Mouse (Mus musculus): Measurements from ENCODE around the gene Rrp1b. TPM values are rescaled to one million over a fixed set of nuclear protein-coding genes. Genes with fewer than 3 reads are reported as not detected.
"Not testable (repeated sequence)": the region's sequence is repeated elsewhere in the genome, so short reads cannot be mapped to it uniquely, and the experiment has no call there.

Rrp1b gene
- total and polyA plus RNA-seq, 3 experiments: 4.8 to 10.3 (median 7.9) TPM

- H3K4me1 ChIP-seq (ENCODE audit: control insufficient read depth, insufficient read depth, low read length): no peaks in the 10 kb centered on the region
- intact Hi-C loops (cut with DNase I): no loop called here
- no peak overlapping the region for H3K4me3 ChIP-seq
- no peaks in the 10 kb centered on the region for H3K36me3 ChIP-seq (ENCODE audit: control insufficient read depth, insufficient read depth, low read length)
- no peaks in the 10 kb centered on the region for H3K79me2 ChIP-seq (replicated peaks; ENCODE audit: control insufficient read depth, insufficient read depth, low read length)
- WGBS: 32% methylated on average over 2 of the region's 2 CpGs
- DNase-seq: no peak
- no peak overlapping the region for H3K27ac ChIP-seq
- TF ChIP-seq EP300 (IDR thresholded peaks at IDR 0.05; ENCODE audit: insufficient read depth, low read depth, low read length) (no peak), CTCF (IDR thresholded peaks at IDR 0.05) (no peak), POLR2A (IDR thresholded peaks at IDR 0.05; ENCODE audit: insufficient read depth, low read depth, low read length) (no peak)
- H3K9ac ChIP-seq (ENCODE audit: low read depth, low read length): no peak overlapping the region
- H3K27me3 ChIP-seq (ENCODE audit: control insufficient read depth, insufficient read depth, low read length): no peaks in the 10 kb centered on the region
Observed at GRCm38 (mm10) chr17:32063654-32064053, 27.8 kb downstream of the Rrp1b start.

- H3K27me3 ChIP-seq (ENCODE audit: control insufficient read depth, insufficient read depth, low read length); H3K9ac ChIP-seq (ENCODE audit: low read depth, low read length); H3K79me2 ChIP-seq (replicated peaks; ENCODE audit: control insufficient read depth, insufficient read depth, low read length); H3K27ac ChIP-seq; H3K4me3 ChIP-seq; H3K4me1 ChIP-seq (ENCODE audit: control insufficient read depth, insufficient read depth, low read length); intact Hi-C loops (cut with DNase I); H3K36me3 ChIP-seq (ENCODE audit: control insufficient read depth, insufficient read depth, low read length); DNase-seq: not testable (repeated sequence)
- WGBS: 48% methylated on average over 8 of the region's 8 CpGs
Observed at GRCm38 (mm10) chr17:32064762-32065161, 28.9 kb downstream of the Rrp1b start.

- H3K27me3 ChIP-seq (ENCODE audit: control insufficient read depth, insufficient read depth, low read length): no peaks in the 10 kb centered on the region
- H3K9ac ChIP-seq (ENCODE audit: low read depth, low read length): no peak overlapping the region
- H3K4me1 ChIP-seq (ENCODE audit: control insufficient read depth, insufficient read depth, low read length): no peaks in the 10 kb centered on the region
- TF ChIP-seq CTCF (IDR thresholded peaks at IDR 0.05) (no peak), EP300 (IDR thresholded peaks at IDR 0.05; ENCODE audit: insufficient read depth, low read depth, low read length) (no peak), POLR2A (IDR thresholded peaks at IDR 0.05; ENCODE audit: insufficient read depth, low read depth, low read length) (no peak)
- intact Hi-C loops (cut with DNase I): no loop called here
- no peak overlapping the region for H3K27ac ChIP-seq
- H3K4me3 ChIP-seq: no peak overlapping the region
- 44% methylated on average over 9 of the region's 9 CpGs for WGBS
- H3K36me3 ChIP-seq (ENCODE audit: control insufficient read depth, insufficient read depth, low read length): no peaks in the 10 kb centered on the region
- no peaks in the 10 kb centered on the region for H3K79me2 ChIP-seq (replicated peaks; ENCODE audit: control insufficient read depth, insufficient read depth, low read length)
- DNase-seq: no peak
Observed at GRCm38 (mm10) chr17:32067541-32067940, 31.6 kb downstream of the Rrp1b start.

- TF ChIP-seq CTCF (IDR thresholded peaks at IDR 0.05) (no peak), POLR2A (IDR thresholded peaks at IDR 0.05; ENCODE audit: insufficient read depth, low read depth, low read length) (no peak), EP300 (IDR thresholded peaks at IDR 0.05; ENCODE audit: insufficient read depth, low read depth, low read length) (no peak)
- Histone ChIP-seq H3K27ac (no peak overlapping the region), H3K9ac (ENCODE audit: low read depth, low read length) (no peak overlapping the region), H3K4me1 (ENCODE audit: control insufficient read depth, insufficient read depth, low read length) (no peaks in the 10 kb centered on the region), H3K79me2 (replicated peaks; ENCODE audit: control insufficient read depth, insufficient read depth, low read length) (no peaks in the 10 kb centered on the region), H3K4me3 (no peak overlapping the region), H3K36me3 (ENCODE audit: control insufficient read depth, insufficient read depth, low read length) (no peaks in the 10 kb centered on the region), H3K27me3 (ENCODE audit: control insufficient read depth, insufficient read depth, low read length) (no peaks in the 10 kb centered on the region)
- WGBS: 85% methylated on average over 11 of the region's 11 CpGs
- no peak for DNase-seq
- intact Hi-C loops (cut with DNase I): no loop called here
Observed at GRCm38 (mm10) chr17:32068381-32068780, 32.5 kb downstream of the Rrp1b start.

- Histone ChIP-seq H3K27me3 (ENCODE audit: control insufficient read depth, insufficient read depth, low read length) (no peaks in the 10 kb centered on the region), H3K79me2 (replicated peaks; ENCODE audit: control insufficient read depth, insufficient read depth, low read length) (no peaks in the 10 kb centered on the region), H3K36me3 (ENCODE audit: control insufficient read depth, insufficient read depth, low read length) (no peaks in the 10 kb centered on the region), H3K4me1 (ENCODE audit: control insufficient read depth, insufficient read depth, low read length) (no peaks in the 10 kb centered on the region), H3K4me3 (no peak overlapping the region), H3K9ac (ENCODE audit: low read depth, low read length) (no peak overlapping the region), H3K27ac (no peak overlapping the region)
- intact Hi-C loops (cut with DNase I): no loop called here
- DNase-seq: no peak
- 83% methylated on average over 2 of the region's 2 CpGs for WGBS
- TF ChIP-seq CTCF (IDR thresholded peaks at IDR 0.05) (no peak), EP300 (IDR thresholded peaks at IDR 0.05; ENCODE audit: insufficient read depth, low read depth, low read length) (no peak), POLR2A (IDR thresholded peaks at IDR 0.05; ENCODE audit: insufficient read depth, low read depth, low read length) (no peak)
Observed at GRCm38 (mm10) chr17:32068810-32069209, 32.9 kb downstream of the Rrp1b start.

GRCm38 (mm10) chr17:32073359-32073758, 37.5 kb downstream of the Rrp1b start:
- peak; percentile 73 to 92 for DNase-seq
- WGBS: 3% methylated on average over 2 of the region's 2 CpGs
- H3K79me2 ChIP-seq (replicated peaks; ENCODE audit: control insufficient read depth, insufficient read depth, low read length): no peaks in the 10 kb centered on the region
- no peaks in the 10 kb centered on the region for H3K27me3 ChIP-seq (ENCODE audit: control insufficient read depth, insufficient read depth, low read length)
- no peaks in the 10 kb centered on the region for H3K36me3 ChIP-seq (ENCODE audit: control insufficient read depth, insufficient read depth, low read length)
- intact Hi-C loops (cut with DNase I): loop anchor here (1.0 to 10.0 kb wide), 5 partner anchors 43 to 421 kb away; no protein-coding TSS in a partner anchor
- no peak overlapping the region for H3K27ac ChIP-seq
- peak; percentile 49; the same call in 1 of the 2 replicates for TF ChIP-seq EP300 (IDR thresholded peaks at IDR 0.05; ENCODE audit: insufficient read depth, low read depth, low read length)
- TF ChIP-seq CTCF (IDR thresholded peaks at IDR 0.05): peak; percentile 96
- no peak for TF ChIP-seq POLR2A (IDR thresholded peaks at IDR 0.05; ENCODE audit: insufficient read depth, low read depth, low read length)
- no peak overlapping the region for H3K4me3 ChIP-seq
- no peak overlapping the region for H3K9ac ChIP-seq (ENCODE audit: low read depth, low read length)
- no peaks in the 10 kb centered on the region for H3K4me1 ChIP-seq (ENCODE audit: control insufficient read depth, insufficient read depth, low read length)
